Mouse (Mus musculus) heart, adult 2 months (tissue): Measurements from ENCODE around the gene Cramp1l.

ENCODE experiments used
- CTCF ChIP-seq: fragments of 200-600 bp; IDR thresholded peaks from 2 replicates; pipeline ENCODE4 v1.8.1; 2022; ENCODE audit warnings: antibody characterized with exemption, mild to moderate bottlenecking, moderate library complexity
- EP300 ChIP-seq: fragments of 200-500 bp; IDR thresholded peaks from 2 replicates; pipeline ENCODE4 v1.6.1; 2011; ENCODE audit warnings: low read depth, low read length, control low read depth; ENCODE audit not compliant: insufficient read depth
- POLR2A ChIP-seq: fragments of 200-500 bp; IDR thresholded peaks from 2 replicates; pipeline ENCODE4 v1.6.1; 2011; ENCODE audit warnings: mild to moderate bottlenecking, low read depth, low read length, control low read depth; ENCODE audit not compliant: insufficient read depth

DNA sequence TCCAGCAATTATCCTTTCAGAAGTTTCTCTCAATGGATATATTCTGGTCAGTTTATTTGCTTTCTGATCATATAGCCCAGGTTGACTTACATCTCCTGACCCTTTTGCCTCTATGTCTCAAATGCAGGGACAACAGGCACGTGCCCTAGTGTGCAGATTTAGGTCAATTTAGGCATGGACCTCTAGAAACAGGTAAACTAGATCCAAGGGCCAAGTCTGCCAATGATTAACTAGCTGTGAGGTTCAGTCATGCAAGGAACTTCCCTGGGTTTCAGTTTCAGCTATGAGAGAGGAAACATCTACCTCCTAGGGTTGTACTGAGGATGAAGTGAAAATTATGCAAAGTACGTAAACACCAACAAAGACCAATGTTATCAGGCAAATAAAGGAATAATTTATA, 62.3 kb downstream of the Cramp1l start:
- TF ChIP-seq CTCF (no peak), POLR2A (no peak), EP300 (no peak)
